Mouse (Mus musculus): ENCODE measurements around the gene Fbxl2. TPM values are rescaled to one million over a fixed set of nuclear protein-coding genes. Genes with fewer than 3 reads are reported as not detected.

The Fbxl2 gene
- polyA plus RNA-seq, 1 experiment from 2014 or later = 4.2 TPM

Other genes starting within 250 kb of the Fbxl2 start
- gene Ubp1, start 115.3 kb downstream of the Fbxl2 start, polyA plus RNA-seq (2016; fragmentation: Nextera tagmentation; extraction: Ambion mirVana) = 48.7 and 48.9 TPM in 2 replicates
- gene Susd5, start 10.9 kb upstream of the Fbxl2 start, polyA plus RNA-seq (2016; fragmentation: Nextera tagmentation; extraction: Ambion mirVana) = 4.8 and 8.4 TPM in 2 replicates

Measured in limb, embryonic 12.5 days (tissue).